Mouse (Mus musculus): ENCODE measurements around the gene Smim6. TPM values are rescaled to one million over a fixed set of nuclear protein-coding genes. Genes with fewer than 3 reads are reported as not detected.

The Smim6 gene
- total RNA-seq, 2 experiments from 2014 or later: not detected

DNA sequence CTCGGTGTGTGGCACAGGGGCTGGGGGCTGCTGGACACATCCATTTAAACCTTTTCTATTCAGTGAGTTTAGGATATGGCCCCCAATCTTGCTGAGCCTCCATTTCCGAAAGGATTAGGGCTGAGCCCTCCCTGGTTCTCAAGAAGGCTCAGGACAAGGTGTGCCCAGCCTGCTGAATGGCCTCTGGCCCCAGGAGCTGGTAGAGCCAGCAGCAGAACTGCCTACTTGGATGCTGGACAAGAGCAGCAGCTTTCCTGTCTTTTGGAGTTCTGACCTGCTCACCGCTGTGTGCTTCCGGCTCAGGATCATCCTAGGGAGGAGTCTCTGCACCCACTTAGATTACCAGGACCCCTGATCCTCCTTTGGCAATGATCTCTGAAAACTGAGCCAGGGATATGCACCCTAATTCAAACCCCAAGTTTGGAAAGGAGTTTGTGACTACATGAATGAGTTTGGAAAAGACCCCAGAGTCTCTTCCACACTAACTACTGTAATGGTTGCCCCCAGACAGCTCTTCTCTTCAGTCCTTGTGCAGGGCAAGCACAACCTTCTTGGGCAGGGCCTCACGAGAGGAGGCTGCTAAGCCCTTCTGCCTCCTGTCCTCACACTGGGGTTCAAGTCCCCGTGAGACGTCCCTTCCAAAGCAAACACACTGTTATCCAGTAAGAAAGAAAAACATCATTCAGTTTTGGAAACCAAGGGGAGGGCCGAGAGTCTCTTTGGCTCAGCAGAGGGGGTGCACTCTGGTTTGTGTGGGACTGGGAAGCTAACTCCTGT, 11.1 kb upstream of the Smim6 start:
- DNase-seq (ENCODE audit: extremely low spot score in 1 of 2, low spot score in 1 of 2): no peak

DNA sequence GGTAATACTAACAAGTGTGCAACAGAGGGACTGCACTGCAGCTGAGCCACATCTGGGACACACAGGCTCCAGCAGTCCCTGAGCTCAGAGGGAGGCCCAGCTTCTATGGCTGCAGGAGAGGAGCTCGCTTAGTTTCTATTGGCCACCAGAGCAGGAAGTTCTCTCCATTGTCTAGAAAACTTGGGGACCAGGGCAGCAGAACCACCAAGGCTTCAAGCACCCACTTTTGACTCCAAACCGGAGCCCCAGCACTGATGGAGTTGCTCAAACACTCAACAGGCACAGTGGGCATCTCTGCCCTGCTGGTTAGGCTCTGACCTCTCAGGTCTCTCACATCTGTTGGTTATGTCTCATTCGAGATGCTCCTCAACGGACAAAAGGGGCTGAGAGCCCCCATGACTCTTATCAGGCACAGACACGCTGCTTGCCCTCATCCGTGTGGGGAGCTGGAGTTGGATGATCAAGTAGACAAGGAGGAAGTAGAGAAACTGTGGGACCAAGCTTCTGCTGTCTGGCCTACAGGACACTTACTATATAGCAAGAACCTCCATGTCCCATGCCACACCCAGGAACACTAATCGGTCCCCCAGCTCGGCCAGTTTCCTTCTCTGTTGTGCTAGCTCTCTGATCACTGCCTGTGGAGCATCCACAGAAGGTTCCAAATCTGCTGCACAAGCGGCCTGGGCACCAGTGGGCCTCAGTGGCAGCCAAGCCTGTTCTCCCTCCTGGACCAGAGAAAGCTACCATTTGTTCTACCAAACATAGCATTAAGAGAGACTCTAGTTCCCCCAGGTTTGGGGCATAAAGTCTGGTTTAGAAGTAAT, 10.3 kb upstream of the Smim6 start:
- no peak for DNase-seq (ENCODE audit: extremely low spot score in 1 of 2, low spot score in 1 of 2)

DNA sequence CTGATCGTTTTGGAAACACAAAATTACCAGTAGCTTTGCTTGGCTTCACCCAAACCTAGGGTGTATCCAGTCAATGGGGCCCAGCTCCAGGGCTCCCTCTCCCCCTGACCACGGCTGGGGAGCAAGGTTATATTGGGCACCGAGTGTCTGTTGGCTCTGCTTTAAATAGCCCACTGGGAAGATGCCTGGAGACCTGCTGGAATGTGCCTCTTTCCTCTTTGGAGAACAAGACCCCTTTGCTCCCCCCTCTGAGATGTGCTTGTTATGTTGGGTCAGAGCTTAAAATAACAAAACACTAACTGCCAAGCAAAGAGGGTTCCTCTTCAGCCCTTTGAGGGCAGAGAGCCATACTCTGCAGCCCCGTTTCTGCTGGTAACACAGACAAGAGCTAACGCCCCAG, 9.6 kb upstream of the Smim6 start:
- no peak for DNase-seq (ENCODE audit: extremely low spot score in 1 of 2, low spot score in 1 of 2)

DNA sequence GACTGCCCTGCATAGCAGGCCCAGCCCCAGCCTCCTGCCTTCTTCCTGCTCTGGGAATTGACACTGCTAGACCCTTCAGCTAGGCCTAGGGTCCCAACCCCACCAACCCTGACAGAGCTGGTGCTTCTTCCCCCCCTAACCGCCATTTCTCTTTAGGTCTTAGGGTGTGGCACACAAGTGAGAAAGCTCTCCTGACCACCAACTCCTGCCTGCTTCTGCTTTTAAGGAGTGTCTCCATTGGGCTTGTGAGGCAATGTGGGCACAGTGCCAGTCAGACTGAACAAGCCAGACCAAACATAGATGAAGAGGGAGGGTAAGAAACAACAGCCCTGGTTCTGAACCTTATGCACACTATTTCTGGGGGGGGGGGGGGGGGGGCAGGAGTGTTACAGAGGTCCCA, 9.0 kb upstream of the Smim6 start:
- no peak for DNase-seq (ENCODE audit: extremely low spot score in 1 of 2, low spot score in 1 of 2)

GRCm38 (mm10) chr11:115903384-115904230, 8.2 kb upstream of the Smim6 start:
- DNase-seq (ENCODE audit: extremely low spot score in 1 of 2, low spot score in 1 of 2): no peak

DNA sequence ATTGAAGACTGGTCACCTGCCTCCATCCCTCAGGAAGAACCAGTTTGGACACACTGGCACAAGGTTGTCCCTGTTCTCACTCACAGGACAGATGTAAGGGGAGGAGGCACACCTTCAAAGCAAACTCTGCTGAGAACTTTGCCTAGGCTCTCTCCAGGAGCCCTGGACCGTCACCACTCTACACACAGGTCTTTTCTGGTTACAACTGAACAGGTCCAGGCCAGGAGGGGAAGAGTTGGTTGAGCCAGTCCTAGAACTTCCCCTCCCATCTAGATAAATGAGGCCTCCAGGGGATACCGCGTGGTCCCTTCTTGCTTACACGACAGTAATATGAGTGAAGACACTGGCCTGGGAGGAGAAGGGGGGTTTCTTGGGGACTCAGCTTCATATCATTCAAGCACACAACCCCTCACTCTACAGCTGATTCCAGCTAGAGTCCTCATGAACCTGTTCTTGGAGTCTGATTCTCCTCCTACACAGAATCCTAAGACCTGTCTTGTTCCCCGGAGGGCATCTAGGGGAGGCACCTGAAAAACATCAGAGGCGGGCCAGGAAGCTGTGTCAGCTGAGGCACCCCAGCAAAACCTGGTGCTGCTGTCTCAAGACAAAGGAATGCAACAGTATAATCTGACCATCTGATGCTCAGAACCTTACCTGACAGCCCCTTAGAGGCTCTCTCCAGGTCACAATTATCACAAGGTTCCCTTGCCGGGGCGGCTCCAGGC, 7.4 kb upstream of the Smim6 start:
- no peak for DNase-seq (ENCODE audit: extremely low spot score in 1 of 2, low spot score in 1 of 2)

DNA sequence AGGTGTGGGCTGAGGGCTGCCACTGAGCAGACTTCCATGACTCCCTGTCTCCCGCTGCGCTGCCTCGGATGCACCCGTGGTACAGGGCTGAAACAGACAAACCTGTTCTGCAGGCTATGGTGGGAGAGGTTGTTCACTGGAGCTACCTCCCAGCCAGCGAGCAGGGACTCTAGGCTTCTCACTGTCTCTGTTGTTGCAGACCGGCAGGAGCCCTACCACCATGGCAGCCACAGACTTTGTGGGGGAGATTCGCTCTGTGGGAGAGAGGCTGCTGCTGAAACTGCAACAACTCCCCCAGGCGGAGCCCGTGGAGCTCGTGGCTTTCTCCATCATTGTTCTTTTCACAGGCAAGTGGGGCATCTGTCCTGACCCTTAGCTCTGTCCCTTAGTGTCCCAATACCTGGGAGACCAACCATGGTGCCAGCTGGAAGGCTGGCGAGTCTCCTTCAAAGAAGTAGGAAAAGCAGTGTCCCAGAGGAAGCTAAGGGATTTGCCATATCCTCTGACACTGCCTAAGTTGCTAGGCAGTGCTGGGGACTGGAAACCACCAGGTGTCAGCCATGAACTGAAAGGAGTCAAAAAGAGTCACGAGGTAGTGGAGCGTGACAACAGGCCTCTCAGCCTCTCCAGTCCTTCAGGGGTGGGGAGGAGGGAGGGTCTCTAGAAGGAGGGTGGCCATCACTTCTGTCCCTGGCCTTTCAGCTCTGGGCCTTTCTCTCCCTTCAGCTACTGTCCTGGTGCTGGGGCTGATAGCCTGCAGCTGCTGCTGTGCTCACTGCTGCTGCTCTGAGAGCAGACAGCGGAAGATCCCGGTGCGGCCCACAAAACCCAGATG, 6.6 kb upstream of the Smim6 start:
- DNase-seq (ENCODE audit: extremely low spot score in 1 of 2, low spot score in 1 of 2): peak; percentile 24 to 32

DNA sequence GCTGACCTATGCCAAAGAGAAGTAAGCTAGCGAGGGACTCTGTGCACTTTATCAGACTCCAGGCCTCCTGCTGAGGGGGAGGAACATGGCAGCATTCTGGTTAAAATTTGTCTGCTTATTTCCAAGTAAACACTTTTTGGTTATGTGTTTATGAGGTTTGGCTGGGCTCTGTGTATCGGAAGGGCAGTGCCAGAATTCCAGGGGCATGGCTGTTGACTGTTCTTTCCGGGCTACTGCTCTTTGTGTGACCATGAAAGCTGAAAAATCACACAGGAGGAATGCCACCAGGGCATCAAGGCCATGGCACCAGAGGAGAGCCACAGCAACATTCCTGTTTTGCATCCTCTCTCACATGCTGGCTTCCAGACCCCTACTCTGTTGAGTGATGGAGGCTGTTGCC, 5.7 kb upstream of the Smim6 start:
- DNase-seq (ENCODE audit: extremely low spot score in 1 of 2, low spot score in 1 of 2): no peak

DNA sequence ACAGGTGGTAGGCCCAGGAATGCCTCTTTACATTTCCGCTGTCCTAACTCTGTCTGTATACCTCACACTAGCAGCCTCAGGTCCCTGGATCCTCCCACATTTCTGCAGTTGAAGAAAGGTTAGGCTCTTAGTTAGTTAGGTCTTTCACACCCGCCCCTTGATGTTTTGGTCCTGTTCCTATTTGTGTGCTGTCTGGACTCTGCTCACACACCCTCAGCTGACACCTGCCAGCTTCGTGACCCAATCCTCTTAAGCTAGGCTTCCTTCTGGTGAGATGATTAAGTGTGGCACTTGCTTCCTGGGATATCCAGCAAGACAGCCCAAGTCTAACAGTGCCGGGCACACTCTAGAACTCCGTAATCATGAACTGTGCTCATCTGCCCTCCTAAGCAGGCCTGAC, 5.3 kb upstream of the Smim6 start:
- no peak for DNase-seq (ENCODE audit: extremely low spot score in 1 of 2, low spot score in 1 of 2)

DNA sequence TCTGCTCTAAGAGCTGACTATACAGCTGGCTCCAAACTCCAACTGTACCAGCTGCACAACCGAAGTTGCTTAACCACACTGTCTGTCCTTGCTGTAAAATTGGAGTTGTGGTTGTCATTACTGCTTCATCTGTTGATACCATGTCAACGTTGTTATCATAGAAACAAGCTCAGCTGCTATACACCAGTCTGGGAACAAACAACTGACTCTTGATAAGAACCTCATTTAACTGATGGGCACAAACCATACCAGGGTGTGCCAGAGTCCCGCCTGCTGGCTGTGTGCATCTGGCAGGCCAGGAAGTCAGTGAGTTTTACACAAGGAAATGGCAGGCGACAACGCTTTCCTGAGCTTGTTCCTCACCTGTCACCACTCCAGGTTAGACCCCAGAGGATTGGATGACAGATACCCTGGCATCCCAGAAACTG, 669 bp upstream of the Smim6 start:
- DNase-seq (ENCODE audit: extremely low spot score in 1 of 2, low spot score in 1 of 2): no peak

GRCm38 (mm10) chr11:115916579-115916978, 4.8 kb downstream of the Smim6 start:
- no peak for DNase-seq (ENCODE audit: extremely low spot score in 1 of 2, low spot score in 1 of 2)

DNA sequence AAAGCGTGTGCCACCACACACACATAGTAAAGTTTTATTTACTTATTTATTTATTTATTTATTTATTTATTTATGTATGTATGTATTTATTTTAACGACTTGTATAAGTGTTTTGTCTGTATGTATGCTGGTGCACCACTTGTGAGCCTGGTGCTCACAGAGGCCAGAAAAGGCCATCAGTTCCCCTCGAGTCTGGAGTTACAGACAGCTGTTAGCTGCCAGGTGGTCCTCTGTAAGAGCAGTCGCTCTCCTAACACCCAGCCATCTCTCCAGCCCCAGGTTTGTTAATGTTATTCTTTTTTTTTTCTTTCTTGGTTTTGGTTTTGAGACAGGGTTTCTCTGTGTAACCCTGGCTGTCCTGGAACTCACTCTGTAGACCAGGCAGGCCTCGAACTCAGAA, 6.8 kb downstream of the Smim6 start:
- no peak for DNase-seq (ENCODE audit: extremely low spot score in 1 of 2, low spot score in 1 of 2)

- no peak for DNase-seq (ENCODE audit: extremely low spot score in 1 of 2, low spot score in 1 of 2)
Observed at GRCm38 (mm10) chr11:115919073-115919472, 7.3 kb downstream of the Smim6 start.

GRCm38 (mm10) chr11:115920110-115920818, 8.4 kb downstream of the Smim6 start:
- peak in 1 of 2 experiments; percentile 56 for DNase-seq (ENCODE audit: extremely low spot score in 1 of 2, low spot score in 1 of 2)

DNA sequence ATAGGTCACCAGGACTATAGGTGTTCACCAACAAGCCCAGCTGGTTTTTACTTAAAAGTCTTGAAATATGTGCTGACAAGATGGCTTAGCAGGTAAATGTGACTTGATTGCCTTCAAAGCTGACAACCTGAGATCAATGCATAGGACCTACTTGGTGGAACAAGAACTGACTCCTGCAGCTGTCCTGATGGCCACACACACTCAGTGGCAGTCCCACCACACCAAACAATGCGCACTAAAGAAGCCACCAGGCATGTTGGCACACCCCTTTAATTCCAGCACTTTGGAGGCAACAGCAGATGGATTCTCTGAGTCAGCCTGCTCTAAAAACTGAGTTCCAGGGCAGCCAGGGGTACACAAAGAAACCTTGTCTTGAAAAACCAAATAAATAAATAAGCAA, 10.2 kb downstream of the Smim6 start:
- DNase-seq (ENCODE audit: extremely low spot score in 1 of 2, low spot score in 1 of 2): no peak

GRCm38 (mm10) chr11:115929031-115929430, 17.2 kb downstream of the Smim6 start:
- no peak for DNase-seq (ENCODE audit: extremely low spot score in 1 of 2, low spot score in 1 of 2)

GRCm38 (mm10) chr11:115929818-115930217, 18.0 kb downstream of the Smim6 start:
- DNase-seq (ENCODE audit: extremely low spot score in 1 of 2, low spot score in 1 of 2): no peak

- DNase-seq (ENCODE audit: extremely low spot score in 1 of 2, low spot score in 1 of 2): no peak
Observed at GRCm38 (mm10) chr11:115931235-115931634, 19.4 kb downstream of the Smim6 start.

Data from layer of hippocampus, postnatal 25 days (tissue).